Mouse (Mus musculus): ENCODE data around the gene Lgmn. TPM values are rescaled to one million over a fixed set of nuclear protein-coding genes. Genes with fewer than 3 reads are reported as not detected.

Lgmn gene
- total RNA-seq, 2 experiments from 2014 or later = 68.9 to 76.9 TPM

DNA sequence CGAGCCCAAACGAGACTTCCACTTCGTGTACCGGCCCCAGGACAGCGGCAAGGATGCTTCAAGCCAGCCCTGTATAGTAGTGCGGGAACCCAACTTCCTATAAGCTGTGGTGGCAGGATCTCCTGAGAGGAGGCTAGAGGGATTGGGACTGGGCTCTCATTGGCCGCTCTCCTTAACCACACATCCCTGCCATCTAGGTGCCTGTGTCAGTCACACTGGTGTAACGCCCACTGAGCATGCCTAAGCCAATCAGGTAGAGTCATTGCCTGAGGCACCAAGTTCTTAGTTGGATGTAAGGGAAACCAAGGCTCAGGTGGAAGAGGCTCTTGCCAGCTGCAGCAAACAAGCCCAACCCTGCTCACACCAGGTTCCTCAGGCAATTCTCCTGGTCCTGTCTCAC is 49.6 kb downstream of the Lgmn start:
- DNase-seq = no peak

DNA sequence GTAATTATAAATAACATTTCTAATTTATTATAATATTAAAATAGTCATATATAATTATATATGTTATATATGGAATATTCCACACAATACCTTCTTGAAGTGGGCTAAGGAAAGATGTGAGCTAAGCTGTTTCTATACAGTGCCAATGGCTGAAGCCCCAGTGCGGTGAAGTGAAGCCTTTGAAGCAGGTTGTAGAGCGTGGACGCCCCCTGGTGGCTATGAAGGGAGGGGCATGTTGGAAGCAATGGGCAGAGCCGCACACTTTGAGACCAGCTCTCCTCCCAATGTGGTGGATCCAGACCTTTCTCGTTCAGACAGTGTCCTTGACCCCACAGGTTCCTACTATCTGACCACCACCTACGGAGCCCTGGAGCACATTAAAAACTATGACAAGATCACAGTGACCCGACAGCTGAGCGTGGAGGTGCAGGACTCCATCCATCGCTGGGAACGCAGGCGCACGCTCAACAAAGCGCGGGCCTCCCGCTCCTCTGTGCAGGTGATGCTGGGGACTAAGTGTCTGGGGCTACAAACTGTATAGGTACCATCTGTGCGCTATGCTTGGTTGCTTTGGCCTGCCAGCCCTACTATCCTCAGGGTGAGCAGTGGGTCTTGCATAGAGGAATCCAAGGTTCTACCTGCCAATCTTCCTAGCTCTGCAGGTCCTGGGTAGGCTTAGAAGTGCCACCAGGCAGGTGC is 52.2 kb downstream of the Lgmn start:
- peak; percentile 91 for DNase-seq

DNA sequence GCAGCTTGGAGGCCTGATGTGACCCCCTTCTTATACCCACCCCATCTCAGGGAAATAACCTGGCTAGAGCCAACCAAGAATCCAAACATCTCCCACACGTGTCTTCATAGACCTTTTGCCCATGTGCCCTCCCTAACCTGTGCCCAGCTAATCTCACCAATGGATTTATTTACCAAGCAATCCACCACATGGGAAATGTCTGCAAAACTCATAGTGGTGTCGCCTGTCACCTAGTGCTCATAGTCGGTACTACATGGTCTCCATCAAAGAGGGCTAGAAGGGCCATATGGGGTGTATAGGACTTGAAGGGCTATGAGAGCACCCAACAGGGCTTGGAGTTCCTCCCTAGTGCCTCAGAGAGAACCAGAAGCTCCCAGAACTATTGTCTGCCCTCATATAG is 54.8 kb downstream of the Lgmn start:
- DNase-seq = peak; percentile 71

DNA sequence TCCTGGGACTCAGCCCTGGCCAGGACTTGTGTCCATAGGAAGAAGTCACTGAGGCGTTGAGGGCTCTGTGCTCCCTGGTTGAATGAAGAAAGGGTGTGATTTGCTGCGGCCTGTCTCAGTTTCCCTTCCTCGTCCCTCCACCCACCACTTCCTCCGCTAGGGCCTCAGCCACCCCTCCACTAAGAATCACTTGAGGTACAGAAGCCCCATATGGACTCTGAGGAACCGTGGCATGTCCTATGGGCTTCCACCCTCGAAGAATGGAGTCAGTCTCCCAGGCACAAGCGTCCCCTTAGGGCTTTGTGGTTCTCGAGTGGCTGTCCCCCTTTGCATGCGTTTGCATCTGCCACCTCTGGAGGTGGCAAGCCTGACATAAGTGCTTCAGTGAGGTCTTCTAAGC is 56.3 kb downstream of the Lgmn start:
- no peak for DNase-seq

DNA sequence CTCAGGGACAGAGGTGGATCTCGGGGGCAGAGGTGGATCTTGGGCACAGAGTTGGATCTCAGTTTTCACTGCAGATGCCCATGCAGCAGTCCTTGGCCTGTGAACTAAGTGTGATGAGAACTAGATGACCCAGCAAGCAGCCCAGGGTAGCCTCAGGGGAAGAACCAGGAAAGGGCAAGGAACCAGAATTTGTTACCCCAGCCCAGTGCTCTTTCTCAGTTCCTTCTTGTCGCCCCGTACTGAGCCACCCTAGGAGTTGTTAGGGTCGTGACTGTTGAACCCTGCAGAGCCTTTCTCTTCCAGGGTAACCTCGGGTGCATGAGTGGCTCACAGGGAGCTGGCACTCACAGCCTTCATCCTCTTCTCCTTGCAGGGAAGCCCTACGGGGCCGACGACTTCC is 57.4 kb downstream of the Lgmn start:
- DNase-seq = no peak

DNA sequence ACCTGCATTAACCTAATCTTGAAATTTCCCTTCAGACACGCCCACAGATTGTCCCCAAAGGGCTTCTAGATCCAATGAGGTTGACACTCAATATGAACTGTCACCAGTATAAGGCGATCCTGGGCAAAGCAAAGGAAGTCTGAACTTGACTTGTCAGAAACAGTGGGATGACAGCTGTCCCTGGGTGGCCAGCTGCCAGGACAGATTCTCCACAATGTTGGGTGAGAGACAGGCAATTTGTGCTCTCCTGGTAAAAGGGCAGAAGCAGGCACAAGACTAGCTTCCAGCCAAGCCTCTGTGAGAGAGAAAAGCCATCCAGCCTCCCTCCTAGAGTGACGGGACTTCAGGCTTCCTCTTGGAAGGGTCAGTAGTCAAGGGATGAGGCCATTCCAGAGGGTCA is 67.3 kb downstream of the Lgmn start:
- DNase-seq = no peak

DNA sequence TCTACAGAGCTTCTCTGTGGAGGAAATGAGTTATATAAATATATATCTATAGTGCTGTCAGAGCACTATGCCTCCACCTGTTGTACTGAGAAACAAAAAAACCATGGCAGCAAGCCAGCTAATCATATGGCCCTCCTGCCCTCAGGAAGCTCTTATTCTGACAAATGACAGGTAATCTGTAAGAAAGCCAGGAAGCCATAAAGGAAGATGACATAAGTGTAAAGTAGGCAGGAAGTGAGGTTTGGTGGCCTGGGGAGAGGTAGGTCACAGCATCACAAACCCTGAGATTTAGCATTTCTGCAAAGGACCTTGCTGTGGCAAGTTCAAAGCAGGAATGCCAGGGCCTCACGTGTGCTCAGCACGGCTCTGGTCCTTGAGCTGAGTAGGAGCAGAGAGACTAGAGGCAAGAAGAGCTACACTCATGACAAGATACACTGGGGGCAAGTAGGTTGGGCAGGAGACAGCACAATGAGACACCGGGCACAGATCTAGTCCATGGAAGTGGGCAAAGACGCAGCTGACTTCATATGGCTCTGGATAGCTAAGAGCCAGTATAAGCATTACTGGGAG is 68.6 kb downstream of the Lgmn start:
- DNase-seq = no peak

DNA sequence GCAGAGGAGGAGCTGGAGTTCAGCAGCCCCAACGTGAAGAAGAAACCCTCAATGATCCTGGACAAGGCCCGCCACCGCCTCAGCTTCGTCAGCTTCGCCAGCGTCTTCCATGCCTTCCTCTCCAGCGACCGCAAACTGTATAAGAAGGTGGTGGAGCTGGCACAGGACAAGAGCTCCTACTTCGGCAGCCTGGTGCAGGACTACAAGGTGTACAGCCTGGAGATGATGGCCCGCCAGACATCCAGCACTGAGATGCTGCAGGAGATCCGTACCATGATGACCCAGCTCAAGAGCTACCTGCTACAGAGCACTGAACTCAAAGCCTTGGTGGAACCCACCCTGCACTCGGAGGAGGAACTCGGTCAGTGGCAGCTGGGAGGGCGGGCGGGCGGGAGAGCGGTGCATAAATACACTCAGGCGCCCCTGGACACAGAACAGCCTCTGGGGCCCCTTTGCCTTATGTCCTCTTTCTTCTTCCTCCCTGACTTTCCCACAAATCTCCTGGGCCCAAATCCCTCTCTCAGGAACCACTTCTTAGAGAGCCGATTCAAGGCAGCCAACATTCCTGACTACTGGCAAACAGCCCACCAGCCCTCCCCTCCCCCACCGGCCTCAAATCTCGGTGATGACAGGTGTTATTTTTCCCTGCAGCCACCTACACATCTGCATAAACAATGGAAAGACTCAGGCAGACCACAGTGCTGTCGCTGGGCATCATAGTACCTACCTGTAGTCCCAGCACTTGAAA is 70.0 kb downstream of the Lgmn start:
- peak; percentile 51 for DNase-seq

DNA sequence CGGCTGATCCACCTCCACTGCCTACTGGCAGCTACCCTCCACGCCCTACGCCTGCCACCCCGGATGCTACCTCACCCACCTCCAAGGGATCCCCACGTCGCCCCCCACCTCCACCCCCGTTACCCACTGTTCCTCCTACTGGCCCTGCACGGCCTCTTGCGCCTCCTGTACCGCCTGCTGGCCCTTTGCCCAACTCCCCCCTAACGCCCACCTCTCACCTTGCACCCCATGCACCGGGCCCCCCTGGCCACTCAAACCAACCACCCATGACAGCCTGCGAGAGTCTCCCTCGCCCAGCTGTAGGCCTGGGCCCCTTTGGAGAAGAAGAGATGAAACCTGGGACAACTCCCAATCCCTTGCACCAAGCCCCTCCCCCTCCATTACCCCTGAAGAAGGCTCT is 71.1 kb downstream of the Lgmn start:
- DNase-seq = no peak

DNA sequence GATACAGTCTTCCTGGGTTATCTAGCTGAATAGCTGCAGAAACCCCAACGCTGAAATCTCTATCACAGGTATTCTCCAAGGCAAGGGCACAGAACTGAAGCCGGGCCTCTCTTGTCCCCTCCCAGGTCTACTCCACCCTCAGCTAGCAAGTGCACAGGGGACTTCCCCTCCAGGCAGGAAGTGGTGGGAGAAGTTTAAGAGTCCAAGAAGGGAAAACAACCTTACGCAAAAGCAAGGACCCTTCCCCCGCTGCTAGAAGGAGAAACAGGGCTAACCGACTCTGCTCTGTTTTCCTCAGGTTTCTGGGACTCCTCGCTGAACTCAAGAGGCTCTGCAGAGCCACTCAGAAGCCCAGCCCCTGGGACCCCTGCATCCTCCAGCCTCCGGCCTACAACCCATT is 71.5 kb downstream of the Lgmn start:
- DNase-seq = no peak

DNA sequence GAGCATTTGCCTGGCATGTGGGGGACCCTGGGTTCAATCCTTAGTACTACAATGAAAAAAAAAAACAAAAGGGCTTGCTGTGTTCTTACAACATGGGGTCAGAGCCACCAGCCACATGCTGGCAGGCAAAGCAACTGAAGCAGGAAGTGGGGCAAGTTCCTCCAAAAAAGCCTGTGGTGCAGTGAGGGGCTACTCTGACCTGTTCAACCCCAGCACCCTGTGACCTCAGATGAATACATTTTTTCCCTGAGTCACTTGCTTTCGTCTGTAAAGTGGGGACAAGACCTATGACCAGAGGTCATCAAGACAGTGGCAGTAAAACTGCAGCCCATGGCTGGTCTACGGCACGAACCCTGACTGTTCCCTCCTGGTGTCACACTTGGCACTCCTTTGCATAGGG is 72.5 kb downstream of the Lgmn start:
- DNase-seq = no peak

DNA sequence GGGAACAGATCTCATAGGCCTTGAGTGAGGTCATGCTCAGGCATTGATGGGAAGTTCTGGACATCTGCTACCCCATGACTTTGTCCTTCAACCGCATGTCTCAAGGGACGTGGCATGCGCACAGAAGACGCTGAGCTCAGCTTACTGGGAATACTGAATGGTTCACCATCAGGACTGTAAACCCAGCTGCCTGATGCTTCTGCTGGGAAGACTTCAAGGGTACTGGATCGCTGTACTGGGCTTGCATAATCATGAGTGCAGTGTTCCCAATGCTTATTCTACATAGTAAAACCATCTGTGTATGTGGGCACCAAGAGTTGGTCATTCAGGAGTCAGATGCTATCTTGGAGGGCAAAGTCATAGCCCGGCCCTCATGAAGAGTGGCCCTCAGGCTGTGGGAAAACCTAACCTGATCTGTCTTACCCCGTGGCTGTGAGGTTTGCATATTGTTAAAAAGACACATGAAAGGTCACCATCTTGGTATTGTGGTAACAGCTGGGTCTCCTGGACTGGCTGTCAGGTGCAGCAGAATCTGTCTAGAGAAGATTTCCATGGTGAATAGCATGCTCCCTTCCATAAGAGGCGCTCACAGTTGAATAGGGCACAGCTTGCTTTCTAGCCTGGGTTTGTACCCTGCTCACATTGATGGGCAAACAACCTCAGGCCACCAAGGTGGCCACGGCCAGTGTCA is 73.3 kb downstream of the Lgmn start:
- no peak for DNase-seq

DNA sequence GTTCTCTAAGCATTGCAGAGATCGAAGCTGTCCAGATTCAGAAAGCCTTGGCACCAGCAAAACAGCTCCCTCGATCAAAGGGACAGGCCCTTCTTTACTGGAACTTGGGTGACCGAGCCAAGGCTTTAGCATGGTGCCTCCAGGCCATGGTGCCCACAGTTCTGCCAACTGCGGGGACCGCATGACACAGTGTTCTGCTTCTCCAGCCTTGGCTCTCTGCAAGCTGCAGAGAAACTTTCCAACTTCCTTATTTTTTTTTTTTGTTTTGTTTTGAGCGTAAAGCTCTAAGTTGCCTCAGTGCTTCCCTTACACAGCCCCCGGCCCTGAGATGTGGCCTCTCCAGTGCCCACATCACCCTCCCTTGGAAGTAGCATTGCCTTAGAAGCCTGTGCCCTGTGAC is 74.6 kb downstream of the Lgmn start:
- DNase-seq = no peak

DNA sequence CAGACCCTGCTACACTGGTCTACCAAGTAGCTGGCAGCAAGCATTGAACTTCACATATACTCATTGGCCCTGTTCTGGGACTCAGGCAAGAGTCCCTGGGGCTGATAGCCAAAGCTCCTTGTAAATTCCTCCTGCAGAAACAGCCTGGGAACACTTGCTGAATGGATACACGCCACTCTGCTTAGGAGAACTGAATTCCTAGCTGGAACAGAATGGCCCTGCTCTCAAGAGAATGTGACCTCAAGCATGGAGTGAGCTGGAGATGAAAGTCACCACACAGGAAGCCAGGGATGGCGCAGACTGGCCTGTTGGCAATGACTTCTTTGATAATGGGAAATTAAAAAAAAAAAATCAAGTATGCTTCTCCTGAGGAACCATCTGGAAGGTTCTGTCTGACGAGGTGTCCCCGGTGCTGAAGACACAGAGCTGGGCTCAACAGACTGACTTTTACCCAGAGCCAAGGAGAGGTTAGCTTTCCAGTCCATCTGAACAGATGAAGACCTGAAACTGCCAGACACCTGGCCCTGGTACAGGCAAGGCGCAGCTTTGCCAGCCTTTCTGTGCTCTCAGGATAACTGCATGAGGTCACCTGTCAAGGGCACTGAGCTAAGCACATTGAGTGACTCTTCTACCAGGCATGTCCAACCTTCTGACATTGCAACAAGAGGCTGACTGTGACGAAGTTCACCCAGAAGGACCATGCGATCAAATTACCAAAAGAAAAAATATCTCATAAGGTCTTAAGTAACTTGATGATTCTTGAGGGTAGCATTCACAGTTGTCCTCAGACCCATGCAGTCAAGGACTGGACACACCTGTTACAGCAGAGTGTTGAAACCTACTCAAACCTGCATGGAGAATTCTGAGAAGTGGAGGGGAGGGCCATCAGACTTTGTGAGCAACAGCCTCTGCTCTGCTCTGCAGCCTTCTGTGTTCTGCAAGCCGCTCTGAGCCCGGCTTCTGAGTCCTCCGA is 78.1 kb downstream of the Lgmn start:
- DNase-seq = no peak

DNA sequence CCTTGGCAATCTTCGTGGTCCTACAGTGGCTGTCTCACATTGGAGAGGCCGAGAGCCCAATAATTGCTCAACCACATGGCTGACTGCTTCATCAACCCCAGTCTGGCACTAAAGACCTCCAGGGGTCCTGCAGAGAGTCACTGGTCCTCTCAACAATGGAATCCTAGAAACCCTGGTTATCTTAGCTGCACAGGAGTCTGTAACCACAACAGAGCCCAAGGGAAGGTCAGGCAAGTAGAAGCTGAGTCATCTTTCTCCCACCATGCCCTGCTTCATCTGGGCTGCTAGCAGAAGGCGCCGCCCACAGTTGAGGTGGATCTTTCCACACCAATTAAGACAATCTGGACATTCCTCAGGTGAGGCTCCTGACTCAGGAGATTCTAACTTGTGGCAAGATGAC is 80.2 kb downstream of the Lgmn start:
- DNase-seq = no peak

DNA sequence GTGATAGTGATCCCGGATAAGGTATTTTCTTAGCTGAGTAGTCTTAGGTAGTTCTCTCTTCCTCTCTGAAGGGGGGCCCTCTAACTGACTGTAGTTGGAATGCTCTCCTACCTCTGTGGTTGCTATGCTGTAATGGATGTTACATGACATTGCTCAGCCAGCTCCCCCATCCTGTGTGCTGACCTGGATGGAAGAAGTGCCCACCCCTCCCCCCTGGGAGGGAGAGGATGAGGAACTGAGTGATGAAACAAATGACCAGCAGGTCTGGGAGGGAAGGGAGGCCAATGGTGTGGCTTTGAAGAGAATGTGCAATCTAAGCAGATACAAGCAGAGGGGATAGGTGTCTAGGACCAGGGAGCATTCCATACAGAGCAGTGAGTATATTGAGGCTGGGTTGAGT is 82.8 kb downstream of the Lgmn start:
- no peak for DNase-seq

DNA sequence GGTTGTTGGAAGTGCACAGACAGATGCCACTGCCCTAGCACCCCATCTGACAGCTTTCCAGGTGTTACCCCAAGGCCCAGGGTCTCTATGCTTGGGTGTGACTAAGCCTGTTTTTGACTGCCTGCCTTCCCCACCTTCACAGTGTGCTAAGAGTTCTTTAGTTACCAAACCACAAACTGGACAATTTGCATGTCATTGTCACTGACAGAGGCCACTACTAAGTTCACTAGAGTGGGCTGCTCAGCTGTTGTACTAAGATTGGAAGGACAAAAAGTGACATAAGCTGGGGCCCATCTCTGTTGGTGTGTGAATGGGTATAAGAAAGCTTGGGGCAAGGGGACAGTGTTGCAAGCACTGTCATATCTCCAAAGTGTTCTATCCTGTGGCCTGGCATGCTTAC is 83.8 kb downstream of the Lgmn start:
- DNase-seq = no peak

DNA sequence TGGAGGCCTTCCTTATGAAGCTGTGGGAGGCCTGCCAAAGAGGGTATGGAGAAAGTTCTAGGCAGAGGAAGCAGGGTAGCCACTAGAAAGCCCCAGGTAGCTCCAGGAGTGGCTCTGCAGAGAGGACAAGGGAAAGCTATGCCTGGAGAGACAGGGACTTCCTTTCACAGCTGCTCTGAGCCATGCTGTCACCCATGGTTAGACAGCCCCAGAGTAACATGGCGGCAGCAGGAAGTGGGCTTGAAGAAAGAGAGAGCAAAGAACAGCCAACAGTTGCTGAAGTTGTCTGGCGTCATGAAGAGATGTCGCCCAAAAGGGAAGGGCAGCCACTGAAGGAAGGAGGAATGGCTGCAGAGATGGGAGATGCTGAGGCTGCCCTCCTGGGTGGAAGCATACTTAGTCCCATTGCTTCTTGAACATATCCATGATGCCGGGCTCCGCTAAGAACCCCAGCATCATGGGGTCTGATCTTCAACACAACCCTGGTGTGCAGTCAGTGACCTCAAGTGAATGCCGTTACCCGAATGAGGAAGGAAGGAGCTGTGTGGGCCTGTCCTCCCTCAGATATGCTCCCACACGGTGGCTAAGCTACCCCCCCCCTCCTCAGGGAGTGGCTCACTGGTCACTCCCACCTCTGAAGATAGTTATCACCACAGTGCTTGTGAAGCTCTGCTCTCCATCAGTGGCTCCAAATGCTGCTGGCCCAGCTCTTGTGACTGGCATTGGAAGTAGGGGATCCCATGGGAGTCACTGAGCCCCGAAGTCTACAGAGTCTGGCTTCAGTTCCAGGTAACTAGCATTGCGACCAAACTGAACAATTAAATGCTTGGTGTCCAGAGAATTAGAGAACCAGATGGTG is 85.3 kb downstream of the Lgmn start:
- DNase-seq = no peak

DNA sequence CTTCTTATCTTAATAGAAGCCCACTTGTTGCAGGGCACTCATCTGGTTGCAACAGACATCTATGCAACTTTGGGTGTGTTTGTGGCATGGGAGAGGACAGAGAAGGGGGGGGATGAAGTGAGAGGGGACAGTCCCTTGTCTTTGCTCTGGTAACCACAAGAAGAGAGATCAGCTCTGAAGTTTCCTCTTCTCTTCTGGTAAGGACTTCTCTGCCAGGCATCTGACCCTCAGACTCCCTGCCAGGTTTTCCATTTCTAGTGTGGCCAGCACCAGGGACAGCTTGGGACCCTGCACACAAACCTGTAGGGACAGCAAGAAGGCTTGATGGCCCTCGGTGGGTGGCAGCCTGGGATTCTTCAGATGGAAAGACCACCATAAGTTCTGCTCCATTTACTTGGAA is 88.6 kb downstream of the Lgmn start:
- DNase-seq = no peak

DNA sequence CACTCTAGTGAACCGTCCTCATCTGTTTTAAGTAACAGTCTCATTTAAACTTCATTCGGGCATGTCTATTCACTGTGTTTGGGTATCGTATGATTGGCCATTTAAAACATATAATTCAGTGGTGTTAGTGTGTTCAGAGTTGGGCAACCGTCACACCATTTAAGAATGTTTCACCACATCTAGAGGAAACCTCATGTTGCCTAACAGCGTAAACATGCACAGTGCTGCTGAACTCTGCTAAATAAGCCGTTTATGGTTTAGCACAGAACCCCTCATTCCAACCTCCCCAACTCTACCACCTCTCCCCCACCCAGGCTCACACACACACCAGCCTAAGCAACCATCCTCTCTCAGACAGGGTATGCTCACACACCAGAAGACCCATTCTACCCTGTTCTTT is 91.2 kb downstream of the Lgmn start:
- DNase-seq = no peak

DNA sequence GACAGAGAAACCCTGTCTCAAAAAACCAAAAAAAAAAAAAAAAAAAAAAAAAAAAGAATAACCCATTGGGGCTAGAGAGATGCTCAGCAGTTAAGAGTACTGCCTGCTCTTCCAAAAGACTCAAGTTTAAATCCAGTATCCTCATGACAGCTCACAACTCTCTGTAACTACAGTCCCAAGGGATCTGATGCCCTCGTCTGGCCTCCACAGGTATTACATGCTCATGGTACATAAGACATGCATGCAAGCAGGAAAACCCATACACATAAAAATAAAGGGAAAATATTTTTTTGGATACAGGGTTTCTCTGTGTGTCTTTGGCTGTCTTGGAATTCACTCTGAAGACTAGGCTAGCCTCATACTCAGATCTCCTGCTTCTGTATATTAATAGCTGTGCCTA is 93.1 kb downstream of the Lgmn start:
- peak; percentile 66 for DNase-seq
